Mouse (Mus musculus): ENCODE results near the gene 9130409I23Rik. TPM values are rescaled to one million over a fixed set of nuclear protein-coding genes. Genes with fewer than 3 reads are reported as not detected.

9130409I23Rik gene
- polyA plus RNA-seq (2015; fragmentation: Nextera tagmentation; extraction: Ambion mirVana) = not detected in 2 replicates

GRCm38 (mm10) chr1:181050937-181051336, at the start of gene 9130409I23Rik:
Gene 9130409I23Rik, plus strand, starts transcription at chr1:181051237.
- no peaks in the 10 kb centered on the region for H3K27me3 ChIP-seq
- H3K36me3 ChIP-seq = no peaks in the 10 kb centered on the region
- no peaks in the 10 kb centered on the region for H3K9me3 ChIP-seq
- H3K4me3 ChIP-seq = no peak within 1 kb of the TSS
- H3K4me2 ChIP-seq (replicated peaks) = no peak within 1 kb of the TSS
- H3K9ac ChIP-seq = no peak within 1 kb of the TSS
- 75% methylated on average over 6 of the region's 6 CpGs for WGBS
- no peak within 1 kb of the TSS for H3K27ac ChIP-seq
- ATAC-seq (ENCODE audit: low FRiP score, low read depth) = no peak
- H3K4me1 ChIP-seq = no peaks in the 10 kb centered on the region

DNA sequence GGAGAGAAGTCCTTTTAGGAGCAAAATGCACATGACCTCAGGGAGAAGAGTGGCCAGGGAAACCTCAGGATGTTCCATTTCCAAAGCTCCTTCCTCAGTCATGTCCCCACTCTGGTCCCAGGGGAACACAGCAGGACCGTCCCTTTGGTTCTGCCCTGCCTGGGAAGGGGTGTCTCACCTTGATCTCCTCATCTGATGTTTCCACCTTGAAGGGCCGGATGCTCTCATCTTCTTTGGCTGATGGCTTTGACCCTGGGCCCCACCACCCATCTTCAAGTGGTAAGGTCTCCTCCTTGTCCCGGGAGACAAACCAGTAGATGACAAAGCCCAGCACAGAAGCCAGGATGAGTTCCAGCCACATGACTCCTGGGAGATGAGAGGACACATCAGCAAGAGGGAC, 49.4 kb upstream of the 9130409I23Rik start:
- ATAC-seq (ENCODE audit: low FRiP score, low read depth) = no peak
- no peak overlapping the region for H3K4me3 ChIP-seq
- H3K4me1 ChIP-seq = peaks cover 10% of the 10 kb centered on the region; the same call in 1 of the 2 replicates
- no peaks in the 10 kb centered on the region for H3K36me3 ChIP-seq
- H3K27ac ChIP-seq = no peak overlapping the region
- H3K27me3 ChIP-seq = no peaks in the 10 kb centered on the region
- WGBS = 94% methylated on average over 3 of the region's 3 CpGs
- no peak overlapping the region for H3K4me2 ChIP-seq (replicated peaks)
- no peaks in the 10 kb centered on the region for H3K9me3 ChIP-seq
- H3K9ac ChIP-seq = no peak overlapping the region

DNA sequence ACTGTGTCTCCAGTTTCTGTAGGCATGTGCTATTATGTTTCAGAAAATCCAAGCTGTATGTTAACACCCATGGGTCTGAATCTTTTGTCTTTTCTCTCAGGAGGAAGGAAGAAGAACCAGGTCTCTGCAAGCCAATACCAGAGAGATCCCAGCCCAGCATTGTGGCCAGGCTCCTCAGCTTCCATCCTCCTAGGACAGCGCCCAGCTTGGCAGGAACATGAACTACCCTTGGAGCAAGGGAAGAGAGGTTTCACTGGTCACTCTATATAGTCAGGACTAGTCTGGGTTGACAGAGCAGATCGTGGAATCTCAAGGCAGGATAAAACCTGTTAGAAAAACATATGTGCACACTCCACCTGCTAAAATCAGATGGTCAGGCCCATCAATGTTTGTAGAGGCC, 47.2 kb upstream of the 9130409I23Rik start:
- peaks cover 10% of the 10 kb centered on the region; the same call in 1 of the 2 replicates for H3K4me1 ChIP-seq
- H3K4me2 ChIP-seq (replicated peaks) = no peak overlapping the region
- no peak for ATAC-seq (ENCODE audit: low FRiP score, low read depth)
- no peaks in the 10 kb centered on the region for H3K27me3 ChIP-seq
- H3K4me3 ChIP-seq = no peak overlapping the region
- no peak overlapping the region for H3K27ac ChIP-seq
- WGBS = 86% methylated on average over 2 of the region's 2 CpGs
- no peaks in the 10 kb centered on the region for H3K36me3 ChIP-seq
- H3K9ac ChIP-seq = no peak overlapping the region
- no peaks in the 10 kb centered on the region for H3K9me3 ChIP-seq

DNA sequence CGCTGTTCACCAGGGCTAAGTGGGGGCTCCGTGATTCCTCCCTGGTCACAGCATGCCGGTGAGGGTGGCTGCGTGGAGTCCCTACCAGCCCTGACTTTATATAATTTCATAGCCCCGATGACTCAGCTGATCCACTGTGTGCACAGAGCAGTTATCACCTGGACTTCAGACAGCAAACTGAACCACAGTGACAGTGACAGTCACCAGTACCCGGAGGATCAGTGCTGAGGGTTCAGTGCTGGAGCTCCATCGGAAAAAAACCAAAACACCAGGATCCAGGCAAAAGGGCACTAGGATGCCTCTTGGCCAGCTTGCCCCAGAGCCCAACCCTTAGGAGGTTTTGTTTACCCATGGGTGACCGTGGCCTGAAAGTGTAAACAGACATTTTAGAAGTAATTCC, 45.7 kb upstream of the 9130409I23Rik start:
- no peak for ATAC-seq (ENCODE audit: low FRiP score, low read depth)
- WGBS = 78% methylated on average over 8 of the region's 8 CpGs
- no peak overlapping the region for H3K27ac ChIP-seq

GRCm38 (mm10) chr1:181007831-181008230, 43.2 kb upstream of the 9130409I23Rik start:
- H3K27ac ChIP-seq = no peak overlapping the region
- 89% methylated on average over 6 of the region's 6 CpGs for WGBS
- no peak for ATAC-seq (ENCODE audit: low FRiP score, low read depth)
- no peaks in the 10 kb centered on the region for H3K36me3 ChIP-seq
- H3K9me3 ChIP-seq = no peaks in the 10 kb centered on the region
- no peak overlapping the region for H3K9ac ChIP-seq
- H3K27me3 ChIP-seq = no peaks in the 10 kb centered on the region
- no peak overlapping the region for H3K4me2 ChIP-seq (replicated peaks)
- H3K4me3 ChIP-seq = no peak overlapping the region
- H3K4me1 ChIP-seq = peaks cover 3% of the 10 kb centered on the region; the same call in 1 of the 2 replicates

More for the DNA sequence above, 45.7 kb upstream of the 9130409I23Rik start:
- no peak overlapping the region for H3K4me3 ChIP-seq
- no peaks in the 10 kb centered on the region for H3K27me3 ChIP-seq
- no peak overlapping the region for H3K9ac ChIP-seq
- H3K9me3 ChIP-seq = no peaks in the 10 kb centered on the region
- H3K4me1 ChIP-seq = peaks cover 7% of the 10 kb centered on the region; the same call in 1 of the 2 replicates
- no peak overlapping the region for H3K4me2 ChIP-seq (replicated peaks)
- H3K36me3 ChIP-seq = no peaks in the 10 kb centered on the region

GRCm38 (mm10) chr1:181008266-181008665, 42.8 kb upstream of the 9130409I23Rik start:
- Histone ChIP-seq H3K4me2 (replicated peaks) (no peak overlapping the region), H3K4me1 (peaks cover 3% of the 10 kb centered on the region; the same call in 1 of the 2 replicates), H3K4me3 (no peak overlapping the region), H3K27ac (no peak overlapping the region), H3K9me3 (no peaks in the 10 kb centered on the region), H3K9ac (no peak overlapping the region), H3K27me3 (no peaks in the 10 kb centered on the region), H3K36me3 (no peaks in the 10 kb centered on the region)
- ATAC-seq (ENCODE audit: low FRiP score, low read depth) = no peak
- WGBS = 89% methylated on average over 2 of the region's 2 CpGs

GRCm38 (mm10) chr1:181009011-181009590, 41.9 kb upstream of the 9130409I23Rik start:
- Histone ChIP-seq H3K9me3 (no peaks in the 10 kb centered on the region), H3K4me3 (no peak overlapping the region), H3K36me3 (no peaks in the 10 kb centered on the region), H3K27me3 (no peaks in the 10 kb centered on the region), H3K27ac (no peak overlapping the region), H3K4me1 (peaks cover 3% of the 10 kb centered on the region; the same call in 1 of the 2 replicates), H3K4me2 (replicated peaks) (no peak overlapping the region), H3K9ac (no peak overlapping the region)
- WGBS = 89% methylated on average over 4 of the region's 4 CpGs
- ATAC-seq (ENCODE audit: low FRiP score, low read depth) = no peak

- no peak for ATAC-seq (ENCODE audit: low FRiP score, low read depth)
- no peak overlapping the region for H3K9ac ChIP-seq
- no peaks in the 10 kb centered on the region for H3K27me3 ChIP-seq
- no peak overlapping the region for H3K4me3 ChIP-seq
- no peaks in the 10 kb centered on the region for H3K36me3 ChIP-seq
- no peak overlapping the region for H3K4me2 ChIP-seq (replicated peaks)
- peaks cover 3% of the 10 kb centered on the region; the same call in 1 of the 2 replicates for H3K4me1 ChIP-seq
- no peak overlapping the region for H3K27ac ChIP-seq
- 62% methylated on average over 3 of the region's 3 CpGs for WGBS
- H3K9me3 ChIP-seq = no peaks in the 10 kb centered on the region
These were observed 41.3 kb upstream of the 9130409I23Rik start for GRCm38 (mm10) chr1:181009754-181010153.

- ATAC-seq (ENCODE audit: low FRiP score, low read depth) = no peak
- WGBS = 61% methylated on average over 4 of the region's 4 CpGs
- peaks cover 6% of the 10 kb centered on the region for H3K4me1 ChIP-seq
- no peaks in the 10 kb centered on the region for H3K27me3 ChIP-seq
- H3K9me3 ChIP-seq = no peaks in the 10 kb centered on the region
- H3K4me3 ChIP-seq = no peak overlapping the region
- H3K9ac ChIP-seq = 0 out of 2 replicates have a peak overlapping the region, but pooled peaks have one; percentile 25
- no peak overlapping the region for H3K27ac ChIP-seq
- H3K4me2 ChIP-seq (replicated peaks) = no peak overlapping the region
- H3K36me3 ChIP-seq = no peaks in the 10 kb centered on the region
These were observed 40.7 kb upstream of the 9130409I23Rik start for GRCm38 (mm10) chr1:181010171-181010932.

DNA sequence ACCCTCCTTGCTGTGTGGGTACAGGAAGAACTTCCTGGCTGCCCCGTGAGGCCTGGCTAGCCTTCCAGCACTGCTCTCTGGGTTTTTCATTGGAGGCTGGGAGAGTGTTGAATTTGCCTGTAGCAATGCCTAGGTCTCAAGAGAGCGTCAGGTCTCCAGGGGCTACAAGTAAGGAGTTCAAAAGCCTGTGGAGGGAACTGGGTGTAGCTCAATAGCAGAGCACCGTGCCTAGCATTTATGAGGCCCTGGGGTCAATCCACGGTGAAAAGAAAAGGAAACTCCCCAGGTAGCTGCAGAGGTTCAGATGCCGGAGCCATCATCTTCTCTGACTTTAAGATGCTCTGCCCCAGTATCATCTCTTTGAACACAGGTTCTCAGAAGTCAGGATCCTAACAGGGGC, 39.4 kb upstream of the 9130409I23Rik start:
- no peak for ATAC-seq (ENCODE audit: low FRiP score, low read depth)
- Histone ChIP-seq H3K4me3 (no peak overlapping the region), H3K36me3 (no peaks in the 10 kb centered on the region), H3K27ac (no peak overlapping the region), H3K27me3 (no peaks in the 10 kb centered on the region), H3K9me3 (no peaks in the 10 kb centered on the region), H3K4me1 (peaks cover 19% of the 10 kb centered on the region), H3K4me2 (replicated peaks) (no peak overlapping the region), H3K9ac (no peak overlapping the region)
- 49% methylated on average over 5 of the region's 5 CpGs for WGBS

DNA sequence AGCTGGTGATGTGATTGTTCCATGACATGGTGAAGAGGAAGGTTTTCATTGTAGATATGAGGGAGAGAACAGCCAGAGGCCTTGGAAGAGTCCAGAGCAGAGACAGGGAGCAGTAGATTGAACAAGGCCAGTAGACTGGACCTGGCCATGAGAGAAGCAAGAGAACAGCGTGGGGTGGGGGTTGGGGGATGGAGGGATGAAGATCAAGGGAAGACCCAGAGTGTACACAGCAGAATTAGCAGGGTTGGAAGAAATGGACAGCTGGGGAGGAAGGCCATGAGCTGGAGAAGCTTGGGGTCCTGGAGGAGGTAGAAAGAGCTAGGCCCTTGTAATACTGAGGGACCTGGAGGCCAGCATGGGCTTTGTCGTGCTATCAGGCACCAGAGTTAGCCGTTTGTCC, 38.6 kb upstream of the 9130409I23Rik start:
- WGBS = 79% methylated on average over 3 of the region's 3 CpGs
- no peak overlapping the region for H3K4me2 ChIP-seq (replicated peaks)
- H3K9ac ChIP-seq = no peak overlapping the region
- no peak overlapping the region for H3K27ac ChIP-seq
- peaks cover 25% of the 10 kb centered on the region for H3K4me1 ChIP-seq
- no peak for ATAC-seq (ENCODE audit: low FRiP score, low read depth)
- no peaks in the 10 kb centered on the region for H3K36me3 ChIP-seq
- no peak overlapping the region for H3K4me3 ChIP-seq
- no peaks in the 10 kb centered on the region for H3K27me3 ChIP-seq
- H3K9me3 ChIP-seq = no peaks in the 10 kb centered on the region

GRCm38 (mm10) chr1:181013446-181013845, 37.6 kb upstream of the 9130409I23Rik start:
- H3K4me3 ChIP-seq = no peak overlapping the region
- no peaks in the 10 kb centered on the region for H3K36me3 ChIP-seq
- no peak overlapping the region for H3K4me2 ChIP-seq (replicated peaks)
- no peak overlapping the region for H3K27ac ChIP-seq
- H3K9ac ChIP-seq = no peak overlapping the region
- peaks cover 6% of the 10 kb centered on the region; the same call in 1 of the 2 replicates for H3K27me3 ChIP-seq
- peaks cover 28% of the 10 kb centered on the region for H3K4me1 ChIP-seq
- no peak for ATAC-seq (ENCODE audit: low FRiP score, low read depth)
- 74% methylated on average over 6 of the region's 6 CpGs for WGBS
- no peaks in the 10 kb centered on the region for H3K9me3 ChIP-seq

Measured in limb, embryonic 13.5 days (tissue).